Mouse (Mus musculus) left cerebral cortex, adult 2 months (tissue): ENCODE data around the gene Ankef1. TPM values are rescaled to one million over a fixed set of nuclear protein-coding genes. Genes with fewer than 3 reads are reported as not detected.

ENCODE experiments used
- DNase-seq, 2 experiments: peaks; one replicate each; pipeline ENCODE4 v3.0.0; 2021 to 2022; ENCODE audit warnings: low spot score in 2 of 2, mixed read lengths in 1 of 2; ENCODE audit errors: extremely low spot score in 1 of 2
- H3K27ac ChIP-seq: fragments of 200-600 bp; 2 replicates; pipeline ENCODE4 v1.8.1; 2022
- H3K4me3 ChIP-seq: fragments of 200-600 bp; 2 replicates; pipeline ENCODE4 v1.8.1; 2022
- CTCF ChIP-seq: fragments of 200-600 bp; IDR thresholded peaks from 2 replicates; pipeline ENCODE4 v1.8.1; 2022; ENCODE audit warnings: antibody characterized with exemption, mild to moderate bottlenecking, moderate library complexity
- intact Hi-C: fragments of 180-260 bp; cut with DNase I; formaldehyde crosslinking; loops from one replicate; pipeline ENCODE4 v1.15.1; 2025
- long read RNA-seq, 2 experiments: library from polyadenylated mRNA; stranded (forward); transcript quantifications; one replicate each; pipeline ENCODE4 v2.0.0; 2021; ENCODE audit warnings: borderline mapping rate in 2 of 2
- total RNA-seq, 2 experiments: library from RNA; stranded (reverse); gene quantifications; 2 replicates each; pipeline ENCODE4 v1.2.3; 2021

Gene Ankef1
- 1 to 10 TPM; 1.3 to 3.2 TPM for total RNA-seq
- long read RNA-seq, experiment 1, partial matches to known transcripts, result 0 of 1 reads
- long read RNA-seq, experiment 1, other reads (novel, unspliced or antisense), result 1 of 1 reads
- long read RNA-seq, experiment 2, result 0 reads

- intact Hi-C loops, result no loop called here
- Histone ChIP-seq H3K27ac (no peak within 1 kb of the TSS), H3K4me3 (no peak within 1 kb of the TSS)
- no peak for DNase-seq
- no peak for TF ChIP-seq CTCF
Measured at GRCm38 (mm10) chr2:136501651-136502050, at the start of gene Ankef1. TSS of gene Ankef1 (plus strand) at chr2:136501910.

- no peak overlapping the region for H3K27ac ChIP-seq
- TF ChIP-seq CTCF, result no peak
- DNase-seq, result no peak
- intact Hi-C loops, result no loop called here
- no peak overlapping the region for H3K4me3 ChIP-seq
Measured at GRCm38 (mm10) chr2:136456468-136456867, 45.2 kb upstream of the Ankef1 start.

- no peak for DNase-seq
- intact Hi-C loops, result no loop called here
- Histone ChIP-seq H3K4me3 (no peak overlapping the region), H3K27ac (no peak overlapping the region)
- no peak for TF ChIP-seq CTCF
Measured at GRCm38 (mm10) chr2:136456875-136457274, 44.8 kb upstream of the Ankef1 start.

GRCm38 (mm10) chr2:136477656-136478055, 24.1 kb upstream of the Ankef1 start:
- no peak overlapping the region for H3K4me3 ChIP-seq
- DNase-seq, result no peak
- intact Hi-C loops, result no loop called here

GRCm38 (mm10) chr2:136482269-136482668, 19.4 kb upstream of the Ankef1 start:
- no peak for TF ChIP-seq CTCF
- no peak overlapping the region for H3K27ac ChIP-seq
- DNase-seq, result no peak
- H3K4me3 ChIP-seq, result no peak overlapping the region
- intact Hi-C loops, result loop anchor here (10.0 kb wide), 1 partner anchor 1463 kb away; no protein-coding TSS in a partner anchor

More at GRCm38 (mm10) chr2:136477656-136478055, 24.1 kb upstream of the Ankef1 start:
- no peak overlapping the region for H3K27ac ChIP-seq
- no peak for TF ChIP-seq CTCF

- intact Hi-C loops, result loop anchor here (10.0 kb wide), 1 partner anchor 1462 kb away; no protein-coding TSS in a partner anchor
- no peak for DNase-seq
- Histone ChIP-seq H3K4me3 (no peak overlapping the region), H3K27ac (no peak overlapping the region)
- no peak for TF ChIP-seq CTCF
Measured at GRCm38 (mm10) chr2:136483058-136483457, 18.7 kb upstream of the Ankef1 start.

- TF ChIP-seq CTCF, result no peak
- Histone ChIP-seq H3K4me3 (no peak overlapping the region), H3K27ac (no peak overlapping the region)
- no peak for DNase-seq
- intact Hi-C loops, result loop anchor here (5.0 to 10.0 kb wide), 2 partner anchors 232 to 1460 kb away; no protein-coding TSS in a partner anchor
Measured at GRCm38 (mm10) chr2:136484955-136485354, 16.8 kb upstream of the Ankef1 start.

DNA sequence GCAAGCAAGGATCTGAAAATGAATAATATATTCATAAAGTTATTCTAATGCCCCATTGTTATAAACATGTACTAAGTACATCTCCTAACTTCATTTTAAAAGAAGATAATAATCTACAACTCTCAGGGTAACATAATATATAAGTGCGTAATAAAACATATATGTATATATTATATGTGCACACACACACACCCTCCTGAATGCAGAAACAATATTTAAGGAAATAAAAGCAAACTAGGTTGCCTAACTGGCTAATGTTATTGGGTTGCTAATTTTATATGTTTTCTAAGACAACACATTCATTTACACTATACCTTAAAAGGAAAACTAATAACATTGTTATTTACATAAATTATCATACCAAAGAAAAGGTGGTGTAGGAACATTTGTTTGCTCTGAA, 16.3 kb upstream of the Ankef1 start:
- Histone ChIP-seq H3K4me3 (peak overlapping the region; percentile 30), H3K27ac (peak overlapping the region; percentile 72; the same call in 1 of the 2 replicates)
- intact Hi-C loops, result loop anchor here (5.0 to 10.0 kb wide), 2 partner anchors 232 to 1459 kb away; no protein-coding TSS in a partner anchor
- DNase-seq, result no peak
- no peak for TF ChIP-seq CTCF

DNA sequence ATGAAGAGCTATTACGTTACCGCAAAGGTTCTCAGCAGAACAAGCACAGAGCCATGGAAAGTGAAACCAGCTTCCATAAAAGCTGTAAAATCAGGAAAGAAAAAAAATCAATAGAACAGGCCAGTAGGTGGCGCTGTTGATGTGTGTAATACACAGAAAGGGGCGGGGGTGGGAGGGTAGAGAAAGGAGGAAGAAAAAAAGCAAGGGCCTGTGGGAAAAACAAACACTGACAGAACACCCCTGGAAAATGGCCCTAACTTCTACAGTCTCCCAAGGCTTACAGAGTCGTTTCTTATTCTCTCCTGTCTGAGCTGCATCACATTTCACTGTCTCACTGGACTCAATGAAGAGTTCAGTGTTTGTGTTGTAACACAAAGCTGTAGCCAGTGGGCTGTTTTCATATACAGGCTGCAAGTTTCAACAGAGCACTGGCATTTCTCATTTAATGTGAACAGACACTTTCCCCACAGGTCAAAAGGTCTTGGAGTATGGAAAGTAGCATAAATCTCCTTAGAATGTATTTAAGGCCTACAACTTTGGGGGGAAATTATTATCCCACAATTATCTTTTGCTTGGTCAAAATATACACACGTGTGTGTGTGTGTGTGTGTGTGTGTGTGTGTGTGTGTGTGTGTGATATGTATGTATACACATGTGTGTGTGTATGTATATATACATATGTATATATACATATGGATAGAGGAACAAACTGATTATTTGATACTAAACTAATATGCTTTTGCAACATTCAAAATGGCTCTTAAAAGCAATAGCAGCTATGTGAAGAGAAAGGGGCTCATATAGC, 15.7 kb upstream of the Ankef1 start:
- Histone ChIP-seq H3K4me3 (peak overlapping the region; percentile 30), H3K27ac (peak overlapping the region; percentile 72; the same call in 1 of the 2 replicates)
- TF ChIP-seq CTCF, result peak; percentile 65
- intact Hi-C loops, result loop anchor here (2.0 to 10.0 kb wide), 3 partner anchors 231 to 1459 kb away; no protein-coding TSS in a partner anchor
- peak; percentile 46 to 56 for DNase-seq

GRCm38 (mm10) chr2:136486986-136487385, 14.7 kb upstream of the Ankef1 start:
- TF ChIP-seq CTCF, result no peak
- no peak overlapping the region for H3K27ac ChIP-seq
- intact Hi-C loops, result loop anchor here (2.0 to 10.0 kb wide), 3 partner anchors 230 to 1458 kb away; no protein-coding TSS in a partner anchor

DNA sequence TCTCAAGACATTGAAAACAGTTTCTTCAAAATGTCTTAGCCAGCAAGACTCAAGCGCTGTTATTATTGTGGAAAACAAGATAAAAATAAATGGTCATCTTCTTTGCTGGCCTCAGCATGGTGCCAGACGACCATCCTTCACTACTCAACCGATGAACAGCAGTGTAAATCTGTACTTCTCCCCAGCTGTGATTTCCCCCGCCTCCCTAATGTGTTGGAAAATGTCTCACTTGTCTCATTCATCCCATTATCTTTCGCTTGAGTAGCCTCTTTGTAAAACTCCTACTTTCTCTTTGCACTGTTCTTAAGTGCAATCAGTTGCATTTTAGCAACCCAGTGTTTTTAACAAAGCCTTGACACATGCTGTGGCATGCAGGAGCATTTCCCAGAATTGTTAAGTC, 9.4 kb downstream of the Ankef1 start:
- no peak for TF ChIP-seq CTCF
- Histone ChIP-seq H3K4me3 (no peak overlapping the region), H3K27ac (no peak overlapping the region)
- no peak for DNase-seq
- intact Hi-C loops, result no loop called here

More at GRCm38 (mm10) chr2:136486986-136487385, 14.7 kb upstream of the Ankef1 start:
- no peak for DNase-seq
- H3K4me3 ChIP-seq, result no peak overlapping the region

DNA sequence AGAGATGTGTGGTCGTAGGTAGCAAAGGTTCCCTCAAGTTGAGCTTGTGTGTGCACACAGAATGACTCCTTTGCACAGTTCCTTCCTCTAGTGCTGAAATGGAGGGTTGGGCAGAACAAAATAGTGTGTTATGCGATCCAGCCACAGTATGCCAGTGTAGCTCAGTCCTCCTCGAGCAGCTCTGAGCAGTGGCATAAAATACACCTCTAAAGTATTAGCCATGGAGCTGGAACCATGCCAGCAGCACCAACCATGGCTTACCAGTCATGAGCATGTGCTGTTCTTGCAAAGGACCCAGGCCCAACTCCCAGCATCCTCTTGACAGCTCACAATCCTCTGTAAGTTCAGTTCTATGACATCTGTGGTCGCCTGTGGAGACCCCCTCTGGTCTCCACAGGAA, 10.0 kb downstream of the Ankef1 start:
- intact Hi-C loops, result no loop called here
- Histone ChIP-seq H3K27ac (no peak overlapping the region), H3K4me3 (no peak overlapping the region)
- no peak for DNase-seq
- no peak for TF ChIP-seq CTCF
